Mouse (Mus musculus) cerebellum, adult 9-10 months (tissue): Measurements from ENCODE around the gene Kremen2.

Experiments
- DNase-seq: peaks from one replicate; pipeline ENCODE4 v3.0.0; 2022

Gene Kremen2

GRCm38 (mm10) chr17:23745301-23746251, at the start of gene Kremen2:
Gene Kremen2 (minus strand): TSS chr17:23745833.
- no peak for DNase-seq

GRCm38 (mm10) chr17:23795323-23795722, 49.7 kb upstream of the Kremen2 start:
- no peak for DNase-seq

- DNase-seq = no peak
Observed at GRCm38 (mm10) chr17:23791079-23791357, 45.4 kb upstream of the Kremen2 start.

- no peak for DNase-seq
Observed at GRCm38 (mm10) chr17:23790269-23791078, 44.8 kb upstream of the Kremen2 start, which contains the start of gene Srrm2. Gene Srrm2 (plus strand): TSS chr17:23790532.

- no peak for DNase-seq
Observed at GRCm38 (mm10) chr17:23789749-23790268, 44.2 kb upstream of the Kremen2 start.

- no peak for DNase-seq
Observed at GRCm38 (mm10) chr17:23788973-23789372, 43.3 kb upstream of the Kremen2 start.

GRCm38 (mm10) chr17:23786510-23786931, 40.9 kb upstream of the Kremen2 start:
- DNase-seq = peak; percentile 83

GRCm38 (mm10) chr17:23785561-23786471, 40.2 kb upstream of the Kremen2 start, which contains the start of gene Flywch2:
Gene Flywch2 (minus strand): TSS chr17:23786081.
- peak; percentile 98 for DNase-seq

GRCm38 (mm10) chr17:23783352-23783751, 37.7 kb upstream of the Kremen2 start:
- DNase-seq = no peak

- DNase-seq = no peak
Observed at GRCm38 (mm10) chr17:23778447-23778846, 32.8 kb upstream of the Kremen2 start.

- DNase-seq = no peak
Observed at GRCm38 (mm10) chr17:23777141-23777540, 31.5 kb upstream of the Kremen2 start.

GRCm38 (mm10) chr17:23776216-23776615, 30.6 kb upstream of the Kremen2 start:
- no peak for DNase-seq

- DNase-seq = peak; percentile 87
Observed at GRCm38 (mm10) chr17:23774090-23774489, 28.5 kb upstream of the Kremen2 start.

GRCm38 (mm10) chr17:23773676-23774075, 28.0 kb upstream of the Kremen2 start:
- DNase-seq = no peak

- peak; percentile 63 for DNase-seq
Observed at GRCm38 (mm10) chr17:23772219-23772556, 26.6 kb upstream of the Kremen2 start.

GRCm38 (mm10) chr17:23771284-23772218, 25.9 kb upstream of the Kremen2 start, which contains the start of gene Flywch1:
Gene Flywch1 (minus strand): TSS chr17:23771602.
- peak; percentile 100 for DNase-seq

- DNase-seq = no peak
Observed at GRCm38 (mm10) chr17:23770896-23771283, 25.3 kb upstream of the Kremen2 start.

GRCm38 (mm10) chr17:23770493-23770892, 24.9 kb upstream of the Kremen2 start:
- DNase-seq = no peak

GRCm38 (mm10) chr17:23762976-23763375, 17.3 kb upstream of the Kremen2 start:
- no peak for DNase-seq

GRCm38 (mm10) chr17:23761155-23761554, 15.5 kb upstream of the Kremen2 start:
- no peak for DNase-seq

GRCm38 (mm10) chr17:23760231-23760630, 14.6 kb upstream of the Kremen2 start:
- no peak for DNase-seq
